Mouse (Mus musculus) midbrain, postnatal 0 days (tissue): ENCODE measurements at regions not wholly inside any gene's neighbourhood (a gene's known extent, or its start where the extent isn't known, plus 50 kb on each side); places are given as distances from the start of the nearest gene placed in this dataset.
A peak's percentile ranks its signal among the peaks of the same experiment; 100 is the strongest.

ENCODE experiments used
- ATAC-seq: fragments of 200-750 bp; cut with Nextera tagmentation; 2 replicates; pipeline ENCODE4 v1.8.0; 2017; ENCODE audit warnings: moderate number of reproducible peaks, mild to moderate bottlenecking, moderate TSS enrichment, moderate library complexity; ENCODE audit not compliant: low FRiP score
- DNase-seq: peaks from one replicate; pipeline ENCODE4 v3.0.0-alpha.2; 2015; ENCODE audit warnings: low spot score
- H3K27ac ChIP-seq: fragments of 300-500 bp; sonication (generic); 2 replicates; pipeline ENCODE4 v1.5.1; 2014; ENCODE audit warnings: low read depth, mild to moderate bottlenecking, low read length, mixed read lengths
- H3K27me3 ChIP-seq: fragments of 300-500 bp; sonication (generic); 2 replicates; pipeline ENCODE4 v1.6.1; 2014; ENCODE audit warnings: low read length, control low read depth, mixed read lengths; ENCODE audit not compliant: insufficient read depth
- H3K36me3 ChIP-seq: fragments of 300-500 bp; sonication (generic); 2 replicates; pipeline ENCODE4 v1.6.1; 2014; ENCODE audit warnings: low read length, control low read depth, mixed read lengths; ENCODE audit not compliant: insufficient read depth
- H3K4me1 ChIP-seq: fragments of 300-500 bp; sonication (generic); 2 replicates; pipeline ENCODE4 v1.6.1; 2014; ENCODE audit warnings: mild to moderate bottlenecking, control low read depth, antibody characterized with exemption, low read length, mixed read lengths; ENCODE audit not compliant: insufficient read depth
- H3K4me2 ChIP-seq: fragments of 300-500 bp; sonication (generic); 2 replicates; pipeline ENCODE4 v1.6.1; 2014; ENCODE audit warnings: low read depth, mild to moderate bottlenecking, low read length, mixed read lengths; ENCODE audit not compliant: poor library complexity, severe bottlenecking
- H3K4me3 ChIP-seq: fragments of 300-500 bp; sonication (generic); 2 replicates; pipeline ENCODE4 v1.5.1; 2014; ENCODE audit warnings: low read depth, mild to moderate bottlenecking, low read length, moderate library complexity
- H3K9ac ChIP-seq: fragments of 300-500 bp; sonication (generic); replicated peaks from 2 replicates; pipeline ENCODE4 v1.6.1; 2014; ENCODE audit warnings: mild to moderate bottlenecking, low read length, moderate library complexity, mixed read lengths; ENCODE audit not compliant: poor library complexity, severe bottlenecking
- H3K9me3 ChIP-seq: fragments of 300-500 bp; sonication (generic); 2 replicates; pipeline ENCODE4 v1.6.1; 2016; ENCODE audit warnings: low read length, control low read depth
- CTCF ChIP-seq: IDR thresholded peaks from 2 replicates; pipeline ENCODE4 v1.5.1; 2016; ENCODE audit warnings: antibody characterized with exemption, mild to moderate bottlenecking
- WGBS: fragments of 180-500 bp; shearing (Covaris S2); extraction: QIAGEN DNeasy Blood & Tissue Kit; methylation state at CpG from one replicate; pipeline ENCODE4 v1.1.7; 2014; 5-methylcytosine and 5-hydroxymethylcytosine counted together

DNA sequence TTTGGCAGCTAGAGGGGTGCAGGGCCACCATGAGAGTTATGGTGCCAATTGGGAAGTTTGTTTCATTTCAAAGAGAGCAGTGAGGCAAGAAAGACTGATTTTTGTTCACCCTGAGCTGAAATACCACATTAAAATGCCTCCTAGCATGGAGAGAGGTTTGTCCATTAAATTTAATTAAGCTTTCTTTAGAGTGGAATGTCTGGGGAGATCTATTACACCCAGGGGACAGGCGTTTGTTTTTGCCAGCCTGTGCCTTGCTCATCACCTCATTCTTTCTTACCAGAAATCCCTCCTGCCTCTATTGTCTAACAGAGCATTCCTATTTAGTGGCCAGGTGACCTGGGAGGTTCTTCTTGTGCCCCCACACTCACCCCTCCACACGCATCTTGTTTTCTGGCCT, 55.2 kb upstream of the Rcn1 start:
- H3K4me3 ChIP-seq, result no peak overlapping the region
- DNase-seq (no peak), ATAC-seq (no peak)
- TF ChIP-seq CTCF, result no peak
- H3K4me1 ChIP-seq, result no peaks in the 10 kb centered on the region
- 61% methylated on average over 2 of the region's 2 CpGs for WGBS
- H3K27ac ChIP-seq, result no peak overlapping the region
- no peaks in the 10 kb centered on the region for H3K27me3 ChIP-seq
- no peak overlapping the region for H3K9ac ChIP-seq
- no peaks in the 10 kb centered on the region for H3K36me3 ChIP-seq
- H3K4me2 ChIP-seq, result no peak overlapping the region
- H3K9me3 ChIP-seq, result no peaks in the 10 kb centered on the region

DNA sequence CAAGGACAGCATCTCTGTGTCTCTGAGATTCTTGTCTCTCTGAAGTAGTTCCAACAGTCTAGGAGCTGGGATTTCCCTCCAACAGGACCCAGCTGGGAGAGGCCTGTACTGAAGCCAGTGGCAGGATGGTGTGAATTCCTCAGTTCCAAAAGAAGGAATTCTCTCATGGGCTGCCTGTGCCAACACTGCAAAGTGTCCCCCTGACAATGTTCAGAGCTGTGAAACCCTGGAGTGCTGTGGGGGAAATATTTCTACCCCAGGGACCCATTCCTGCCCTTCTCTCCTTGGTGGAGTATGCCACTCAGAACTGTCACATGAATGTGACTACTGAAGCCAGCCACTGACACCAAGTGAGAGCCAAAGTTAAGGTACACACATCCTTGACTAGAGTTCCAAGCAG, 55.7 kb upstream of the Rcn1 start:
- H3K9me3 ChIP-seq, result no peaks in the 10 kb centered on the region
- no peak overlapping the region for H3K4me3 ChIP-seq
- no peaks in the 10 kb centered on the region for H3K27me3 ChIP-seq
- no peak overlapping the region for H3K27ac ChIP-seq
- ATAC-seq, result no peak
- no peaks in the 10 kb centered on the region for H3K36me3 ChIP-seq
- no peak for DNase-seq
- TF ChIP-seq CTCF, result no peak
- no peak overlapping the region for H3K9ac ChIP-seq
- H3K4me1 ChIP-seq, result no peaks in the 10 kb centered on the region
- H3K4me2 ChIP-seq, result no peak overlapping the region

DNA sequence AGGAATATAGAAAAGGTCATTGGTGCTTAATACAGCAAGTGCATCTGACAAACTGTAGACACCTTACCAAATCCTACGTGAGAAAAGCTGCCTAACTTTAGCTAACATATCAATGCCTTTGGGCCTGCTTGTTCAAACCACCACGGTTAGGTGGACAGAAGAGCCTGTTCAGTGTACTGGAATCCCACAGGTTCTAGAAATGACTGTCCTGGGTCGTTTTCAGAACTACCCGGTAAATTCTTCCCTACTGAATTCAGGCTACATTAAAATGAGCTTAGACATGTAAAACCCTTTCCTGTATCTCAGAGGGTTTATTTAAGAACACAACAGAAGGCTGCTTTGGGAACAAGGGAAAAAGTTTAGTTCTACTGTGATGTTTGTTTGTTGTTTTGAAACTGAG, 59.5 kb upstream of the Rcn1 start:
- ATAC-seq, result no peak
- no peak for DNase-seq
- H3K4me3 ChIP-seq, result no peak overlapping the region
- H3K27me3 ChIP-seq, result no peaks in the 10 kb centered on the region
- TF ChIP-seq CTCF, result no peak
- 91% methylated on average over 4 of the region's 4 CpGs for WGBS
- H3K4me2 ChIP-seq, result no peak overlapping the region
- no peaks in the 10 kb centered on the region for H3K9me3 ChIP-seq
- no peak overlapping the region for H3K27ac ChIP-seq
- no peaks in the 10 kb centered on the region for H3K4me1 ChIP-seq
- no peak overlapping the region for H3K9ac ChIP-seq
- no peaks in the 10 kb centered on the region for H3K36me3 ChIP-seq

DNA sequence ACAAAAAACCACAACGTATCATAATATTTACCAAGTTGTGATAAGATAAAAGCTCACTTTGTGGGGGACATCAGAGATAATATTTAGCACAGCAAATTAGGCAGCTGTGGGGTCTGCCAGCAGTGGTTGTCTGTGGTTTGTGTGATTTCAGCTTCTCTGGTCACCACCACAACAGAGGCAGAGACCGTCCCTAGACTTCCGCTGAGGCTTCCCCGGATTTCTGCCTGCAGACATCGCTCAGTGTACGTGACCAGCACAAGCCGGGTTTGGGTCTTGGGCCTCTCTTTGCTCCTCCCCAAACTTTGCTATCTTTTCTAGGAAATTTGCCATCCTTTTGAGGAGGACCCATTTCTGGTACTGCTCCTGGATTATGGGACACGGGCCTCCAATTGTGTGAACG, 60.4 kb upstream of the Rcn1 start:
- no peak overlapping the region for H3K4me2 ChIP-seq
- ATAC-seq (no peak), DNase-seq (no peak)
- TF ChIP-seq CTCF, result no peak
- no peaks in the 10 kb centered on the region for H3K4me1 ChIP-seq
- H3K9me3 ChIP-seq, result no peaks in the 10 kb centered on the region
- no peak overlapping the region for H3K4me3 ChIP-seq
- H3K27me3 ChIP-seq, result no peaks in the 10 kb centered on the region
- H3K9ac ChIP-seq, result no peak overlapping the region
- no peak overlapping the region for H3K27ac ChIP-seq
- no peaks in the 10 kb centered on the region for H3K36me3 ChIP-seq
- 79% methylated on average over 9 of the region's 9 CpGs for WGBS

DNA sequence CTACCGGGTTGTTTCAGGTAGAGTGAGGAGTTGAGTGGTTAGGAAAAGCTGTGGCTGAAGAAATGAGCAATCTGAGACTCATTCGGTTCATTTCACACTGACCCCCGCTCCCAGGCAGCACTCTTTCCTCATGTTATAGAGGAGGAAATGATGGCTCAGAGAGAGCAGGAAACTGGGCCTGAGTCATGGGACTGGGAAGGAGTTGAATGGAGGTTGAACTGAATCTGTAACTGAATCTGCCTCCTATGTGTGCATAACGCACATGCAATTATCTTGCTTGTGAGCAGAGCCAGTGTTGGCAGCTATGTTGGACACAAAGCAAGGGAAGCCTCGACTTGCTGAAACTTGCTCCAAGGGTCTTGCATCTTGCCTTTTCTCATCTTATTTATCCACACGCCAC, 66.5 kb upstream of the Rcn1 start:
- no peak for DNase-seq
- H3K4me1 ChIP-seq, result no peaks in the 10 kb centered on the region
- no peak overlapping the region for H3K27ac ChIP-seq
- no peak overlapping the region for H3K4me3 ChIP-seq
- no peak overlapping the region for H3K4me2 ChIP-seq
- TF ChIP-seq CTCF, result no peak
- 89% methylated on average over 6 of the region's 6 CpGs for WGBS
- ATAC-seq, result no peak
- H3K9me3 ChIP-seq, result no peaks in the 10 kb centered on the region
- H3K27me3 ChIP-seq, result no peaks in the 10 kb centered on the region
- H3K9ac ChIP-seq, result no peak overlapping the region
- H3K36me3 ChIP-seq, result no peaks in the 10 kb centered on the region

DNA sequence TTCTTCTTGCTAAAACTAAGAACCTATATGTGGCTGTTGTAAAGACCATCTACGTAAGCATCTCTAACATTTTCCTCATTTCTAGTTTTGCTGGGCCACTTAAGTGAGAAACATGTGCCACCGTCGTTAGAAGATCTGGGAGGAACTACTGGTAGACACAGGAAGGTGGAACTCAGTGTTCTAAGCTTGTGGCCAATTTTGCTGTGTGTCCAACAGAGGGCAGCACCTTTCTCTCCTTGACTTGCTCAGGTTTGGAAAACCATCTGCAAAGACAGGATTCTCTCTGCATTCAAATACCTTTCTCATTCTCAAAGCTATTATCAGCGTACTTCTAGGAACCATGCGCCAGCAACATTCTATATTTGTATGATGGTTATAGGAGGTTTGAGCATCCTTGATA, 69.8 kb upstream of the Rcn1 start:
- H3K27me3 ChIP-seq, result no peaks in the 10 kb centered on the region
- H3K4me1 ChIP-seq, result no peaks in the 10 kb centered on the region
- DNase-seq, result peak; percentile 89
- no peak overlapping the region for H3K4me3 ChIP-seq
- H3K27ac ChIP-seq, result no peak overlapping the region
- WGBS, result 32% methylated on average over 5 of the region's 5 CpGs
- no peaks in the 10 kb centered on the region for H3K36me3 ChIP-seq
- H3K9me3 ChIP-seq, result no peaks in the 10 kb centered on the region
- TF ChIP-seq CTCF, result peak; percentile 91
- no peak overlapping the region for H3K4me2 ChIP-seq
- no peak overlapping the region for H3K9ac ChIP-seq
- 0 out of 2 replicates have a peak, but pooled peaks have one; percentile 58 for ATAC-seq
